Mouse (Mus musculus): ENCODE data around the gene Mtx1. TPM values are rescaled to one million over a fixed set of nuclear protein-coding genes. Genes with fewer than 3 reads are reported as not detected.
"Not testable (repeated sequence)": the region's sequence is repeated elsewhere in the genome, so short reads cannot be mapped to it uniquely, and the experiment has no call there.

Mtx1 gene
- polyA plus RNA-seq, 1 experiment from 2014 or later, result 158 TPM

DNA sequence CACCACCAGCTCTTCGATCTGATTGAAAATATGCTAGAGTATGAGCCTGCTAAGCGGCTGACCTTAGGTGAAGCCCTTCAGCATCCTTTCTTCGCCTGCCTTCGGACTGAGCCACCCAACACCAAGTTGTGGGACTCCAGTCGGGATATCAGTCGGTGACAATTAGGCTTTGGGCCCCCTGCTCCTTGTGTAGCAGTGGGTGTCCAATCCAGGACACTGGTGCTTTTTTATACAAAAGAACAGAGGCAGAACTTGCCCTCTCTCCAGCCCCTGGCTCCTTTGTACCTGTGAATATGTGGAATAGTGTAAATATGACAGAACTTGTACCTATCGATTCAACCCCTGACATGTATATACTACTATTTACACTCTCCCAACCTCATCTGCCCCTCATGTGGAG is 50.5 kb downstream of the Mtx1 start:
- H3K36me3 ChIP-seq, result peaks cover 79% of the 10 kb centered on the region
- H3K27ac ChIP-seq, result no peak overlapping the region
- H3K4me1 ChIP-seq (replicated peaks), result peaks cover 16% of the 10 kb centered on the region
- H3K27me3 ChIP-seq, result no peaks in the 10 kb centered on the region
- H3K9ac ChIP-seq (replicated peaks), result no peak overlapping the region
- H3K9me3 ChIP-seq, result no peaks in the 10 kb centered on the region
- peak; percentile 15 for ATAC-seq
- H3K4me3 ChIP-seq (replicated peaks), result no peak overlapping the region
- no peak overlapping the region for H3K4me2 ChIP-seq (replicated peaks)
- 81% methylated on average over 7 of the region's 7 CpGs for WGBS

DNA sequence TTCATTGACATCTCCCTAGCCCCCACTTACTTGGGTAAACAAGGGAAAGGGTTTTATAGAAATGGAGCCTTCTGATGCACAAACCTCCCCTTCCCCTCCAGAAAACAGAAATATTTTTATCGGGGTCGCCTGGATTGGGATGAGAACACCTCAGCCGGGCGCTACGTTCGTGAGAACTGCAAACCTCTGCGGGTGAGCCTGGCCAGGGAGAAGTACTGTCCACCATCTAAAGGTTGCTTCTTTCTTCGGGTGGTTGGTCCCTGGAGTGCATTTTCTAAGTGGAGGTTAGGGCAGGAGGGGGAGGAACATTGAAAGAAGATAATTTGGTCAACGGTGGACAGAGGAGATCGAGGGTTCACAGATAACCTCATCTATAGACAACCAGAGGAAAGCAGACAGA is 51.3 kb downstream of the Mtx1 start:
- WGBS, result 94% methylated on average over 10 of the region's 10 CpGs
- peaks cover 78% of the 10 kb centered on the region for H3K36me3 ChIP-seq
- no peaks in the 10 kb centered on the region for H3K9me3 ChIP-seq

DNA sequence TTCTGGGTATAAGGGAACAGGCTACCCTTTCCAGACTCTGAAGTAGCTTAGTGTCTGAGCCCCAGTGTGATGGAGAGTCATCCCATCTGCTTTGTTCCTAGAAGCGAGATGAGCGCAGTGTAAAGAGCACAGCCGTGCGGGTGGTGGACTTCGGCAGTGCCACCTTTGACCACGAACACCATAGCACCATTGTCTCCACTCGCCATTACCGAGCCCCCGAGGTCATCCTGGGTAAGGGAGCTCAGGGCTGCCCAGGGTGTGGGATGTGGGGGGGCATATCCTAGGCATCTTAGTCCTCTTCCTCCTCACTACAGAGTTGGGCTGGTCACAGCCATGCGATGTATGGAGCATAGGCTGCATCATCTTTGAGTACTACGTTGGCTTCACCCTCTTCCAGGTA is 52.0 kb downstream of the Mtx1 start:
- Histone ChIP-seq H3K36me3 (peaks cover 78% of the 10 kb centered on the region), H3K27me3 (no peaks in the 10 kb centered on the region), H3K9ac (replicated peaks) (no peak overlapping the region), H3K9me3 (no peaks in the 10 kb centered on the region), H3K4me3 (replicated peaks) (no peak overlapping the region), H3K4me1 (replicated peaks) (peaks cover 16% of the 10 kb centered on the region), H3K27ac (no peak overlapping the region), H3K4me2 (replicated peaks) (no peak overlapping the region)
- WGBS, result 94% methylated on average over 11 of the region's 11 CpGs
- no peak for ATAC-seq

More for the DNA sequence above, 51.3 kb downstream of the Mtx1 start:
- Histone ChIP-seq H3K9ac (replicated peaks) (no peak overlapping the region), H3K27me3 (no peaks in the 10 kb centered on the region), H3K4me1 (replicated peaks) (peaks cover 16% of the 10 kb centered on the region), H3K4me2 (replicated peaks) (no peak overlapping the region), H3K4me3 (replicated peaks) (no peak overlapping the region), H3K27ac (no peak overlapping the region)
- no peak for ATAC-seq

DNA sequence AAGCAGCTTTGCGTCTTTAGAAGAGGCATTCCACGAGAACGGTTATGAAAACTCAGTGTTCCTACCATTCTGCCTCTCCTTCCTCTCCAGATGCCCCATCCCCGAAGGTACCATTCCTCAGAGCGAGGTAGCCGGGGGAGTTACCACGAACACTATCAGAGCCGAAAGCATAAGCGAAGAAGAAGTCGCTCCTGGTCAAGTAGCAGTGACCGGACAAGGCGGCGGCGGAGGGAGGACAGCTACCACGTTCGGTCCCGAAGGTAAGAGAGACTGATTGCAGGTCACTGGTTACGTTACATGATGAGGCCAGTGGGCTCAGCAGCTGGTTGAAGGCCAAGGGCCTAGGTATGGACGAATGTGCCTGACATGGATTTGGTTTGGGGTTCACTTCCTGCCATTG is 59.9 kb downstream of the Mtx1 start:
- Histone ChIP-seq H3K4me3 (replicated peaks) (no peak overlapping the region), H3K27me3 (no peaks in the 10 kb centered on the region), H3K4me1 (replicated peaks) (peaks cover 27% of the 10 kb centered on the region), H3K9ac (replicated peaks) (no peak overlapping the region), H3K27ac (no peak overlapping the region), H3K4me2 (replicated peaks) (no peak overlapping the region), H3K36me3 (peaks cover 48% of the 10 kb centered on the region), H3K9me3 (no peaks in the 10 kb centered on the region)
- ATAC-seq, result no peak
- WGBS, result 95% methylated on average over 19 of the region's 19 CpGs

DNA sequence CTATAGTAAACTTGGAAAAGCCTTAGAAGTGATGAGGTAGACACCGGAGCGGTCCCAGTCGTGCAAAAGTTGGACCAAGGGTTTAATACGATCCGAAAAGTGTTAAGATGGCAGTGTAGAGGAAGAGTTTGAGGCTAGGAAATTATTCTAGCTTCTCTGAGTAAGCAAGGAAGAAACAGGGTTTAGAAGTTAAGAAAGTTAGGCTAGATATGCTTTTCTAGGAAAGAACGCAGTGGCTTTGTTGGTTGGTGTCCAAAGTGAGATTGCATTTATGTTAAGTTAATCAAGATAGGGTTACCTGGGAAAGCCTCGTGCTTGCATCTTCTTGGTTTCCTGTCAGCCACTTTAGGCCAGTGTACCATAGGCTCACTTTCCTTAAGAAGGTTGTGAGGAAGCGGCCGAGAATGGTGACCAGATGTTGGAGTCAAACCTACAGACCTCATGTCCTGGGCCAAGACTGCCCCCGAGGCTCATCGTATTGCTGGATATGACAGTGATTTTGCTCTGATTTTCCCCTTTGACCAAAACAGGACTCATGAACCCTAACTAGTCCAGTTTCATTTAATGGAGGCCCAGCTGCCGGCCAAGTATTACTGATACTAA is 61.5 kb downstream of the Mtx1 start:
- Histone ChIP-seq H3K27me3 (no peaks in the 10 kb centered on the region), H3K27ac (peak overlapping the region; percentile 93), H3K9ac (replicated peaks) (peak overlapping the region; percentile 94), H3K4me2 (replicated peaks) (peak overlapping the region; percentile 80), H3K36me3 (peaks cover 33% of the 10 kb centered on the region), H3K4me1 (replicated peaks) (peaks cover 27% of the 10 kb centered on the region), H3K4me3 (replicated peaks) (peak overlapping the region; percentile 91), H3K9me3 (no peaks in the 10 kb centered on the region)
- ATAC-seq, result no peak
- WGBS, result 32% methylated on average over 12 of the region's 12 CpGs

DNA sequence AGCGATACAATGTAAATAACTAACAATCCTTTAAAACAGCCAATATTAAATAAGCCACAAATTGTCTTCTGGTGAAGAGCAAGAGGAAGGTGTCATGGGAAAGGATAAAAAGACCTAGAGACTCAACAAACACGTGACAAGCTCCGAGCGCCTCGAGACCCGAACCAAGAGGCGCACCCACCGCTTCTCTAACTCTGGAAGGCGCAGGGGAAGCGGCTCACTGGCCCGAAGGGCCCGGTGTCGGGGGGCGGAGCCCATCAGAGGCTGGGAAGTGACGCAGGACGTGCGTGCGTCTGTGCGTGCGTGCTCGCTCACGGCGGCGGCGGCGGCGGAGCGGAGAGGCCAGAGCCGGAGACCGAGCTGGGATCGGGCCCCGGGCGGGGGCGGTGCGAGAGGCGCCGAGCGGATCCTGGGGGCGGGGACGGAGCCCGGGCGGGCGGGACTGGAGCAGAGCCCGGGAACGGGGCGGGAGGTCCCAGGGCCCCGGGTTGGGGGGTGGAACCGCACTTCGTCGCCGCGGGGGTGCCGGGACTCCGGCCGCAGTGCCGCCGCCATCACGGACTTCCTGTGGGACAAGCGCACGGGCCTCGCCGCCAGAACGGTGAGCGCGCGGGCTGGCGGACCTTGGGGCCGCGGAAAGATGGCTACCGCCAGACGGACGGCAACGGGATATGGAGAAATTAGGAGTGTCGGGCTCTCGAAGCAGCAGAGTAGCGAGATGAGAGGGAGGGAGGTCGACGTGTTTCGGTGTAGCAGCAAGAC is 62.2 kb downstream of the Mtx1 start, which contains the start of gene Clk2:
TSS of gene Clk2 (plus strand) at position 290 of the 762 bp plus-strand sequence.
- peak; percentile 97 for ATAC-seq
- H3K4me3 ChIP-seq (replicated peaks), result peak within 1 kb of the TSS; percentile 91
- peaks cover 28% of the 10 kb centered on the region for H3K4me1 ChIP-seq (replicated peaks)
- H3K27me3 ChIP-seq, result no peaks in the 10 kb centered on the region
- under 1% methylated on average over 68 of the region's 79 CpGs for WGBS
- H3K9me3 ChIP-seq, result no peaks in the 10 kb centered on the region
- H3K36me3 ChIP-seq, result peaks cover 27% of the 10 kb centered on the region
- H3K4me2 ChIP-seq (replicated peaks), result peak within 1 kb of the TSS; percentile 80
- peak within 1 kb of the TSS; percentile 93 for H3K27ac ChIP-seq
- peak within 1 kb of the TSS; percentile 94 for H3K9ac ChIP-seq (replicated peaks)

DNA sequence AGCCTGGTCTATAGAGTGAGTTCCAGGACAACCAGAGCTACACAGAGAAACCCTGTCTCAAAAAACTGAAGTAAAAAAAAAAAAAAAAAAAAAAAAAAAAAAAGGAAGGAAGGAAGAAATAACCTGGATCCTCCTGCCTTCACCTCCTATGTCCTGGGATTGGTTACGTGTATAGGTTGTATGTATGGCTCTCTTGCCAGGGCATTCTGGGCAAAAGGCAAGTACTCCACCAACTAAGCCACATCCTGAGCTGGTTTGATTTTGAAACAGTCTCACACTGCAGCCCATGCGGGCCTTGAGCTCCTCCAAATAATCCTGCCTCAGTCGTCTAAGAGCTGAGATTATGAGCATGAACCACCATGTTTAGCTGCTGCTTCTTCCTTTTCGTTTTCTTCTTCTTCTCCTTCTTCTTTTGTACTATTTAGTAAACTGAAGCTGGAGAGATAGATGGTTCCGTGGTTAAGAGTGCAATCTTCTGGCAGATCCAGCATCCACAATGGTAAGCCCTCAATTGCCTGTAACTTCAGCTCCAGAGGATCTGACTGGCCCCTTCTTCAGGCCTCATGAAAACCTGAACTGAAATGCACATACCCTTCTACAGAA is 63.1 kb downstream of the Mtx1 start:
- peak overlapping the region; percentile 80 for H3K4me2 ChIP-seq (replicated peaks)
- peaks cover 37% of the 10 kb centered on the region for H3K4me1 ChIP-seq (replicated peaks)
- no peaks in the 10 kb centered on the region for H3K9me3 ChIP-seq
- H3K36me3 ChIP-seq, result peaks cover 17% of the 10 kb centered on the region
- H3K27ac ChIP-seq, result no peak overlapping the region
- WGBS, result 76% methylated on average over 5 of the region's 5 CpGs
- ATAC-seq, result no peak
- H3K4me3 ChIP-seq (replicated peaks), result peak overlapping the region; percentile 91
- peak overlapping the region; percentile 94 for H3K9ac ChIP-seq (replicated peaks)
- H3K27me3 ChIP-seq, result no peaks in the 10 kb centered on the region

DNA sequence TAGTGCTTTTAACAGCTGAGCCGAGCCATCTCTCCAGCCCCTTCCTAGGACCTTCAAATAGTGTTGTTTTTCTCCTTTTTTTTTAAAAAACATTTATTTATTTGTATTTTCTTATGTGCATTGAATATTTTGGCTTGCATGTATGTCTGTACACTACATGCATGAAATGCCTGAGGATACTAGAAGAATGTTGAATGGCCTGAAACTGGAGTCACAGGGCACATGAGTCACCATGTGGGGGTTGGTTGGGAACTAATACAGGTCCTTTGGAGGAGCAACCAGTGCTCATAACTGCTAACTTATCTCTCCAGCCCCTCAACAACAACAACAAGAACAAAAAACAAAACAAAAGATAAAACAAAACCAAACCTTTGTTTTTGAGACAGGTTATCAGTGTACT is 63.8 kb downstream of the Mtx1 start:
- WGBS, result 84% methylated on average over 1 of the region's 1 CpGs

DNA sequence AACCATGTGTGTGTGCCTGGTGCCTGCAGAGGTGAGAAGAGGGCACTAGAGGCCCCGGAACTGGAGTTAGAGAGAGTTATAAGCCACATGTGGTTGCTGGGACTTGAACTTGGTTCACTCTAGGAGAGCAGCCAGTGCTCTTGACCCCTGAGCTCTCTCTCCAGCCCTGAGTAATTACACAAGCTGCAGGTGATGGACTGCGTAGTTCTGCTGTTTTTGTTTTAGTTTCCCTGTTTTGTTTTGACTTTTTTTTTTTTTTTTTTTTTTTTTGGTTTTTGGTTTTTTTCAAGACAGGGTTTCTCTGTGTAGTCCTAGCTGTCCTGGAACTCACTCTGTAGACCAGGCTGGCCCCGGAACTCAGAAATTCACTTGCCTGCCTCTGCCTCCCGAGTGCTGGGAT is 65.1 kb downstream of the Mtx1 start:
- no peak for ATAC-seq
- Histone ChIP-seq H3K27ac (no peak overlapping the region), H3K9me3 (no peaks in the 10 kb centered on the region), H3K4me1 (replicated peaks) (peaks cover 48% of the 10 kb centered on the region), H3K36me3 (peaks cover under 1% of the 10 kb centered on the region; the same call in 1 of the 2 replicates), H3K4me3 (replicated peaks) (no peak overlapping the region), H3K9ac (replicated peaks) (no peak overlapping the region), H3K4me2 (replicated peaks) (no peak overlapping the region), H3K27me3 (0 out of 2 replicates have a peak, but pooled peaks cover 4% of the 10 kb centered on the region)
- WGBS, result 89% methylated on average over 4 of the region's 4 CpGs

More for the DNA sequence above, 63.8 kb downstream of the Mtx1 start:
- Histone ChIP-seq H3K27me3 (0 out of 2 replicates have a peak, but pooled peaks cover under 1% of the 10 kb centered on the region), H3K4me2 (replicated peaks) (no peak overlapping the region), H3K9me3 (no peaks in the 10 kb centered on the region), H3K27ac (no peak overlapping the region), H3K9ac (replicated peaks) (no peak overlapping the region), H3K36me3 (peaks cover 11% of the 10 kb centered on the region), H3K4me3 (replicated peaks) (no peak overlapping the region), H3K4me1 (replicated peaks) (peaks cover 43% of the 10 kb centered on the region)
- ATAC-seq, result no peak

DNA sequence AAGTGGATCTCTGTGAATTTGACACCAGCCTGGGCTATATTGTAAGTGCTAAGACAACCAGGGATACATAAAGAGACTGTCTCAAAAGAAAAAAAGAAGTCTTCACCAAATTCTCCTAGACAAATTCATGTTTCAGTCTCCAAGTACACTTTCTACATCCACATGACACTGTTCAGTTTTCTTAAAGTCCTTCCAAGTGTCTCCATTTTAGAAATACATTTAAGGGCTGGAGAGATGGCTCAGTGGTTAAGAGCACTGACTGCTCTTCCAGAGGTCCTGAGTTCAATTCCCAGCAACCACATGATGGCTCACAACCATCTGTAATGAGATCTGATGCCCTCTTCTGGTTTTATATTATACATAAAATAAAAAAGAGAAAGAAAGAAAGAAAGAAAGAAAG is 65.7 kb downstream of the Mtx1 start:
- H3K4me3 ChIP-seq (replicated peaks); H3K27ac ChIP-seq; H3K4me2 ChIP-seq (replicated peaks); H3K27me3 ChIP-seq; H3K9me3 ChIP-seq; ATAC-seq; H3K9ac ChIP-seq (replicated peaks); H3K36me3 ChIP-seq: not testable (repeated sequence)
- peaks cover 43% of the 10 kb centered on the region for H3K4me1 ChIP-seq (replicated peaks)

DNA sequence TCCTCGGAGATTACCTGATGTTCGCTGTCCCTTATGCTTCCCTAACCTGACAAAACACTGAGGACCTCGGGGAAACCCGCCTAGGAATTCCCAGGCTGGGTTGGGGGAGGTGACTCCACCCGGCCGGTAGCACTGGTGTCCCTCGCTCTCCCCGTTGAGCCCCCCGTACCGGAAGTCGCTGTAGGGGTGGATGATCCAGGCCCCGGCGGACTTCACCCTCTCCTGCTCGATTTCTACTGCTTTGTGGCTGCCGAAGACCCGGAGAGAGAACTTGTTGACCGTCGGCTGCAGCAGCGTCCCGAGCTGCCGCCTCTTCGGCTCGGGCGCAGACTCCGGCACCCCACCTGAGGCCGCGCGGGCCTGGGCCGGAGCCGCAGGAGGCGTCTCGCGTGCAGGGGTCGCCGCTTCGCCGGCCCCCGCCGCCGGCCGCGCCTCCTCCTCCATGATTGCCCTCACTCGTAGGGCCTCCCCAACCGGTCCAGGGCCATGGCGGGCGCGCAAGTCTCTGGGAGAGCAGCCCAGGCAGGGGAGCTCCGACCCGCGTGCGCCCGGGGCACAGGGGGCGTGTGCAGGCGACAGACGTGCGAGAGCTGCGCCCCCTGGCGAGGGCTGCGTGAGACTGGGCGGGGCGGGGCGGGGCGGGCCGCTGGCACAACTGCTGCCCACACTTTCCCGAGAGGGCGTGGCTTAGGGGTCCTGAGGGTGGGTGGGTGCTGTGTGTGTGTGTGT is 67.1 kb downstream of the Mtx1 start, which contains the start of gene Hcn3:
TSS of gene Hcn3 (minus strand) at position 581 of the 729 bp plus-strand sequence.
- ATAC-seq, result peak; percentile 86
- Histone ChIP-seq H3K4me2 (replicated peaks) (peak within 1 kb of the TSS; percentile 92), H3K9ac (replicated peaks) (peak within 1 kb of the TSS; percentile 90), H3K27me3 (0 out of 2 replicates have a peak, but pooled peaks cover 4% of the 10 kb centered on the region), H3K4me3 (replicated peaks) (peak within 1 kb of the TSS; percentile 88), H3K27ac (peak within 1 kb of the TSS; percentile 56), H3K4me1 (replicated peaks) (peaks cover 32% of the 10 kb centered on the region), H3K9me3 (no peaks in the 10 kb centered on the region), H3K36me3 (no peaks in the 10 kb centered on the region)
- under 1% methylated on average over 47 of the region's 66 CpGs for WGBS

Measured in midbrain, embryonic 13.5 days (tissue).